Mouse (Mus musculus): Measurements from ENCODE around the gene Rab31. TPM values are rescaled to one million over a fixed set of nuclear protein-coding genes. Genes with fewer than 3 reads are reported as not detected.
A peak's percentile ranks its signal among the peaks of the same experiment; 100 is the strongest.

Rab31 gene
- polyA plus RNA-seq, 1 experiment from 2014 or later = 88.8 TPM

DNA sequence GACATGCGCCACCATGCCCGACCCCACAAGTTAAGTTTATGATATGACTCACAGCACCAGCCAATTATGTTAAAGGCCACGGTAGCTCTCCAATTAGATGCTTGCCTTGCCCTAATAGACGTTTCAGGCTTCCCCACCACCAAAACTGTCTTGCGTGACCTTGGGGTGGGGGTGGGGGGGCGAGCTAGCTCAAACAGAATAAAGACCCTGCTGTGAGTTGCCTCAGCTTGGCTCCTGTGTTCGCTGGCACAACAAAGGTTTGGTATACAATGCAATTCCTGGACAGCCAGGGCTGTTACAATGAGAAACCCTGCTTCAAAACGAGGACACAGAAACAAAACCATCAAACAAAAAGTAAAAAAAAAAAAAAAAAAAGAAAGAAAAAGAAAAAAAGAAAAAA, 47.2 kb downstream of the Rab31 start:
- Histone ChIP-seq H3K4me2 (ENCODE audit: low read length) (no peak overlapping the region), H3K9ac (ENCODE audit: low read length) (no peak overlapping the region), H3K27ac (ENCODE audit: low read depth, low read length) (no peak overlapping the region), H3K36me3 (ENCODE audit: control insufficient read depth, insufficient read depth, low read length) (0 out of 2 replicates have a peak, but pooled peaks cover 3% of the 10 kb centered on the region), H3K9me3 (replicated peaks; ENCODE audit: control insufficient read depth, low read length) (no peaks in the 10 kb centered on the region), H3K4me3 (ENCODE audit: low read depth, low read length) (no peak overlapping the region), H3K4me1 (ENCODE audit: control insufficient read depth, insufficient read depth, low read length) (no peaks in the 10 kb centered on the region), H3K27me3 (replicated peaks; ENCODE audit: control insufficient read depth, insufficient read depth, low read length) (no peaks in the 10 kb centered on the region)
- ATAC-seq (no peak), DNase-seq (ENCODE audit: low spot score) (no peak)
- 23% methylated on average over 8 of the region's 8 CpGs for WGBS

DNA sequence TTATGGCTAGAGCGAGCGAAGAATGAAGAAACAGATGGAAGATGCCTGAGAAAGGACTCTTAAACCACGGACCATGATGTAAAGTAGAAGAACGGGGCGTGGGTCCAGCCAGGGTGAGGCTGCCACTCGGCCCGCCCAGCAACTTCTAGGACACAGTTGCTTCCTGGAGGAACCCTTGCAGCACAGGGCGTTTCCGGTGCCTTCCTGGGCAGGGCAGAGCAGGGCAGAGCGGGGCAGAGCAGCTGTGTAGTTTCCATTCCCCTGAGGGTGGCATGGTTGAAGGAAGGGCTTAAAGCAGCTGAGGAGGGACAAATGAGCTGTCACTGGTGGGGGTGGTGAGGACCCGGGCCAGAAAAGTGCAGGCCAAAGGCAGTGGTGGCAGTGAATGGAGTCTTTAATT, 48.3 kb downstream of the Rab31 start:
- no peak for ATAC-seq
- Histone ChIP-seq H3K27me3 (replicated peaks; ENCODE audit: control insufficient read depth, insufficient read depth, low read length) (no peaks in the 10 kb centered on the region), H3K36me3 (ENCODE audit: control insufficient read depth, insufficient read depth, low read length) (0 out of 2 replicates have a peak, but pooled peaks cover 7% of the 10 kb centered on the region), H3K9me3 (replicated peaks; ENCODE audit: control insufficient read depth, low read length) (no peaks in the 10 kb centered on the region), H3K9ac (ENCODE audit: low read length) (no peak overlapping the region), H3K4me2 (ENCODE audit: low read length) (no peak overlapping the region), H3K4me3 (ENCODE audit: low read depth, low read length) (no peak overlapping the region), H3K27ac (ENCODE audit: low read depth, low read length) (no peak overlapping the region), H3K4me1 (ENCODE audit: control insufficient read depth, insufficient read depth, low read length) (no peaks in the 10 kb centered on the region)
- 83% methylated on average over 11 of the region's 11 CpGs for WGBS
- no peak for DNase-seq (ENCODE audit: low spot score)

GRCm38 (mm10) chr17:65723633-65724032, 48.9 kb downstream of the Rab31 start:
- Histone ChIP-seq H3K36me3 (ENCODE audit: control insufficient read depth, insufficient read depth, low read length) (0 out of 2 replicates have a peak, but pooled peaks cover 7% of the 10 kb centered on the region), H3K9me3 (replicated peaks; ENCODE audit: control insufficient read depth, low read length) (no peaks in the 10 kb centered on the region), H3K4me3 (ENCODE audit: low read depth, low read length) (no peak overlapping the region), H3K9ac (ENCODE audit: low read length) (no peak overlapping the region), H3K27me3 (replicated peaks; ENCODE audit: control insufficient read depth, insufficient read depth, low read length) (no peaks in the 10 kb centered on the region), H3K4me1 (ENCODE audit: control insufficient read depth, insufficient read depth, low read length) (no peaks in the 10 kb centered on the region), H3K27ac (ENCODE audit: low read depth, low read length) (no peak overlapping the region), H3K4me2 (ENCODE audit: low read length) (no peak overlapping the region)
- ATAC-seq (no peak), DNase-seq (ENCODE audit: low spot score) (no peak)
- WGBS = 92% methylated on average over 8 of the region's 8 CpGs

DNA sequence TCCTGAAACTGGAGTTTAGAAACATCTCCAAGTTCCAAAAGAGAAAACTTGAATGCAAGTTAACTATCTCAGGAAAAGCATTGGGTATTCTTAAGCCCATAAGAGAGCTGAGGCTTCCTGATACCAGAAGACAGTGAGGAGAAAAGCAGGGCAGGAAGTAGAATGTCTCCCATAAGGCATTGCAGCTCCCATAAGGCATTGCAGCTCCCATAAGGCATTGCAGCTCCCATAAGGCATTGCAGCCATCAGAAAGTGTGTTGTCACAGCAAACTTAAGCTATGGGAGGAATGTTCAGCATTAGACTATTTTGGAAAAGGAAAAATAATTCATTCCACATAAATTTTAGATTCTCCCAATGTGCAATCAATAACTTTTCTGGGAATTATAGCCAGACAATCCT, 51.2 kb downstream of the Rab31 start:
- DNase-seq (ENCODE audit: low spot score) (no peak), ATAC-seq (no peak)
- H3K9ac ChIP-seq (ENCODE audit: low read length) = no peak overlapping the region
- peaks cover 14% of the 10 kb centered on the region; the same call in 1 of the 2 replicates for H3K36me3 ChIP-seq (ENCODE audit: control insufficient read depth, insufficient read depth, low read length)
- no peaks in the 10 kb centered on the region for H3K9me3 ChIP-seq (replicated peaks; ENCODE audit: control insufficient read depth, low read length)
- H3K27me3 ChIP-seq (replicated peaks; ENCODE audit: control insufficient read depth, insufficient read depth, low read length) = no peaks in the 10 kb centered on the region
- no peak overlapping the region for H3K4me3 ChIP-seq (ENCODE audit: low read depth, low read length)
- H3K27ac ChIP-seq (ENCODE audit: low read depth, low read length) = no peak overlapping the region
- no peaks in the 10 kb centered on the region for H3K4me1 ChIP-seq (ENCODE audit: control insufficient read depth, insufficient read depth, low read length)
- H3K4me2 ChIP-seq (ENCODE audit: low read length) = no peak overlapping the region

- Histone ChIP-seq H3K4me1 (ENCODE audit: control insufficient read depth, insufficient read depth, low read length) (no peaks in the 10 kb centered on the region), H3K9me3 (replicated peaks; ENCODE audit: control insufficient read depth, low read length) (no peaks in the 10 kb centered on the region), H3K4me3 (ENCODE audit: low read depth, low read length) (no peak overlapping the region), H3K36me3 (ENCODE audit: control insufficient read depth, insufficient read depth, low read length) (peaks cover 14% of the 10 kb centered on the region; the same call in 1 of the 2 replicates), H3K27me3 (replicated peaks; ENCODE audit: control insufficient read depth, insufficient read depth, low read length) (no peaks in the 10 kb centered on the region), H3K27ac (ENCODE audit: low read depth, low read length) (no peak overlapping the region), H3K9ac (ENCODE audit: low read length) (no peak overlapping the region), H3K4me2 (ENCODE audit: low read length) (no peak overlapping the region)
- DNase-seq (ENCODE audit: low spot score) = no peak
- WGBS = 94% methylated on average over 5 of the region's 5 CpGs
- ATAC-seq = no peak
These were observed 52.7 kb downstream of the Rab31 start for GRCm38 (mm10) chr17:65719826-65720225.

GRCm38 (mm10) chr17:65718578-65718977, 54.0 kb downstream of the Rab31 start:
- H3K27ac ChIP-seq (ENCODE audit: low read depth, low read length) = no peak overlapping the region
- ATAC-seq (no peak), DNase-seq (ENCODE audit: low spot score) (no peak)
- H3K27me3 ChIP-seq (replicated peaks; ENCODE audit: control insufficient read depth, insufficient read depth, low read length) = no peaks in the 10 kb centered on the region
- WGBS = 100% methylated on average over 2 of the region's 2 CpGs
- H3K4me3 ChIP-seq (ENCODE audit: low read depth, low read length) = no peak overlapping the region
- no peaks in the 10 kb centered on the region for H3K9me3 ChIP-seq (replicated peaks; ENCODE audit: control insufficient read depth, low read length)
- H3K4me2 ChIP-seq (ENCODE audit: low read length) = no peak overlapping the region
- H3K9ac ChIP-seq (ENCODE audit: low read length) = no peak overlapping the region
- no peaks in the 10 kb centered on the region for H3K4me1 ChIP-seq (ENCODE audit: control insufficient read depth, insufficient read depth, low read length)
- peaks cover 14% of the 10 kb centered on the region; the same call in 1 of the 2 replicates for H3K36me3 ChIP-seq (ENCODE audit: control insufficient read depth, insufficient read depth, low read length)

GRCm38 (mm10) chr17:65717658-65718199, 54.8 kb downstream of the Rab31 start:
- Histone ChIP-seq H3K27ac (ENCODE audit: low read depth, low read length) (no peak overlapping the region), H3K36me3 (ENCODE audit: control insufficient read depth, insufficient read depth, low read length) (peaks cover 14% of the 10 kb centered on the region; the same call in 1 of the 2 replicates), H3K4me1 (ENCODE audit: control insufficient read depth, insufficient read depth, low read length) (no peaks in the 10 kb centered on the region), H3K27me3 (replicated peaks; ENCODE audit: control insufficient read depth, insufficient read depth, low read length) (no peaks in the 10 kb centered on the region), H3K9ac (ENCODE audit: low read length) (no peak overlapping the region), H3K9me3 (replicated peaks; ENCODE audit: control insufficient read depth, low read length) (no peaks in the 10 kb centered on the region), H3K4me3 (ENCODE audit: low read depth, low read length) (no peak overlapping the region), H3K4me2 (ENCODE audit: low read length) (no peak overlapping the region)
- ATAC-seq = no peak
- 86% methylated on average over 4 of the region's 4 CpGs for WGBS
- DNase-seq (ENCODE audit: low spot score) = no peak

GRCm38 (mm10) chr17:65714060-65714459, 58.5 kb downstream of the Rab31 start:
- H3K4me2 ChIP-seq (ENCODE audit: low read length) = no peak overlapping the region
- ATAC-seq (no peak), DNase-seq (ENCODE audit: low spot score) (no peak)
- 84% methylated on average over 8 of the region's 8 CpGs for WGBS
- H3K36me3 ChIP-seq (ENCODE audit: control insufficient read depth, insufficient read depth, low read length) = peaks cover 15% of the 10 kb centered on the region
- H3K4me3 ChIP-seq (ENCODE audit: low read depth, low read length) = no peak overlapping the region
- no peaks in the 10 kb centered on the region for H3K27me3 ChIP-seq (replicated peaks; ENCODE audit: control insufficient read depth, insufficient read depth, low read length)
- H3K9ac ChIP-seq (ENCODE audit: low read length) = no peak overlapping the region
- H3K9me3 ChIP-seq (replicated peaks; ENCODE audit: control insufficient read depth, low read length) = peaks cover 7% of the 10 kb centered on the region; the same call in 1 of the 2 replicates
- 0 out of 2 replicates have a peak overlapping the region, but pooled peaks have one; percentile 5 for H3K27ac ChIP-seq (ENCODE audit: low read depth, low read length)
- H3K4me1 ChIP-seq (ENCODE audit: control insufficient read depth, insufficient read depth, low read length) = no peaks in the 10 kb centered on the region

DNA sequence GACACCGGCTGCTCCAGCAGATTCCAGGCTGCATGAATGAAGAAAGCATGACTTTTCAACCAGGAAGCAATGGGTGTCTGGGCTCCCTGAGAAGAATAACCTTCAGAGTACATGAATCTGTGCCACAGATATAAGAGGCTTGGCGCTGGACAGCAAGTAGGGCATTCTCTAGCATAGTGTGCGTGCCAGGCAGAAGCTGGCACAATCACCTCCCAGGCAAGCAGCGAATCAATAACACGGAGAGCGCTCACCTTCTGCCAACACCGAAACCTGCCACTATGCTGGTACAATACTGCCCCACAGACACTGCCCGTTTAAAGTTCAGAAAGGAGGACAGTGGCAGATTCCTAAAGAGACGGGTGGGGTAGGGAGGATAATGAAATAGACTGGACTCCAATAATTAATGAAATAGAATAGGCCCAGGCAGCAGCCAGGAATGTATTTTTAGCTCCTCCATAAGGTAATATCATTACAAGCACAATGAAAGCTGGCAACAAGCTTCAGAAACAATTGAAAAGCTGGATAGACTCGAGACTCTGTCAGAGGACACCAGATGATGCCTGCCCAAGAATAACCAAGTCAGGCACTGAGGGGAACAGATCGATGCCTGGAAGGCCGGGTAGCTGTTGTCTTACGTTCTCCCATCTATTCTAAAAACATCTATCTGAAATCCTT, 59.6 kb downstream of the Rab31 start:
- H3K27me3 ChIP-seq (replicated peaks; ENCODE audit: control insufficient read depth, insufficient read depth, low read length) = no peaks in the 10 kb centered on the region
- H3K27ac ChIP-seq (ENCODE audit: low read depth, low read length) = no peak overlapping the region
- H3K4me2 ChIP-seq (ENCODE audit: low read length) = no peak overlapping the region
- H3K9me3 ChIP-seq (replicated peaks; ENCODE audit: control insufficient read depth, low read length) = peaks cover 7% of the 10 kb centered on the region; the same call in 1 of the 2 replicates
- H3K9ac ChIP-seq (ENCODE audit: low read length) = no peak overlapping the region
- H3K4me1 ChIP-seq (ENCODE audit: control insufficient read depth, insufficient read depth, low read length) = no peaks in the 10 kb centered on the region
- H3K36me3 ChIP-seq (ENCODE audit: control insufficient read depth, insufficient read depth, low read length) = peaks cover 15% of the 10 kb centered on the region
- ATAC-seq = no peak
- DNase-seq (ENCODE audit: low spot score) = no peak
- H3K4me3 ChIP-seq (ENCODE audit: low read depth, low read length) = no peak overlapping the region
- WGBS = 90% methylated on average over 13 of the region's 13 CpGs
